Mouse (Mus musculus) ES-Bruce4 (cell line): ENCODE results near the gene Adsl.

Experiments used
- CTCF ChIP-seq: IDR thresholded peaks from one replicate; pipeline ENCODE4 v1.8.1; 2011; ENCODE audit warnings: low read depth, low read length
- POLR2A ChIP-seq: IDR thresholded peaks from one replicate; pipeline ENCODE4 v1.8.1; 2011; ENCODE audit warnings: low read length; ENCODE audit not compliant: insufficient read depth

DNA sequence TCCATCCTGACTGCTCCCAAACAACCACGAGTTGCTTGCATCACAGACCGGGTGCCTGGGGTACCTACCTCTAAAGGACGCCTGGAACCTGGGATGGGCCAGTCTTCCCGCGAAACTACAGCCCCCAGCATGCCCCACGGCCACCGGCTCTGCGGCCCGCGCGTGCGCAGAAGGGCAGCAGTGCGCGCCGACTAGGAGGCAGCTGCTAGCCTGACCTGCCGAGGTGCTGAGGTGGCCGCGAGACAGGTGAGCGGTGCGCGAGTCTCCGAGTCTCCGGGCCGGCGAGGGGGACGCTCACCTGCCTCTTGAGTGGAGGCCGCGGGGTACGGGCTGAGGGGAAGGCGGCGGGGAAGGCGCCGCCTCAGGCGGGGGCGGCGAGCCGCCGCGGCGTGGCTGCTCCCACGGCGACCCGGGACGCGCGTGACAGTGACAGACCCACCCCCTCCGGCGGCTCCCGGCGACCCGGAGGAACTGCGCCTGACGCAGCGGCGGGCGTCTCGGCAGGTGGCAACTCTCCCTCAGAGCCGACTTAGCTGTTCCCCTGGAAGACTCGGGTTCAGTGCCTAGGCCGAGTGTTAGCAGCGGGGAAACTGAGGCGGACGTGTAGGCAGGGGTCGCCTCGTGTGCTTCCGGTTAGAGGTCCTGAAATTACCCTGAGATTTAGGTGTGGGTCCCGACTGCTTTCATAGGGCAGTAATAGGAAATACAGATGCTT lies 29.5 kb downstream of the Adsl start, which contains the start of gene Sgsm3:
- TF ChIP-seq POLR2A (no peak), CTCF (no peak)
